Mouse (Mus musculus) hindbrain, embryonic 16.5 days (tissue): ENCODE data around the gene Nmi. TPM values are rescaled to one million over a fixed set of nuclear protein-coding genes. Genes with fewer than 3 reads are reported as not detected.

ENCODE experiments used
- ATAC-seq: fragments of 200-750 bp; cut with Nextera tagmentation; 2 replicates; pipeline ENCODE4 v1.8.0; 2017; ENCODE audit warnings: moderate TSS enrichment, moderate library complexity
- H3K27ac ChIP-seq: fragments of 300-500 bp; sonication (generic); 2 replicates; pipeline ENCODE4 v1.5.1; 2014; ENCODE audit warnings: low read depth, mild to moderate bottlenecking, control low read depth, low read length, moderate library complexity
- H3K27me3 ChIP-seq: fragments of 300-500 bp; sonication (generic); replicated peaks from 2 replicates; pipeline ENCODE4 v1.6.1; 2014; ENCODE audit warnings: low read length; ENCODE audit not compliant: control insufficient read depth, insufficient read depth
- H3K36me3 ChIP-seq: fragments of 300-500 bp; sonication (generic); 2 replicates; pipeline ENCODE4 v1.6.1; 2014; ENCODE audit warnings: mild to moderate bottlenecking, low read length, moderate library complexity, mixed read lengths; ENCODE audit not compliant: control insufficient read depth, insufficient read depth
- H3K4me1 ChIP-seq: fragments of 300-500 bp; sonication (generic); 2 replicates; pipeline ENCODE4 v1.6.1; 2014; ENCODE audit warnings: low read depth, low read length; ENCODE audit not compliant: control insufficient read depth, insufficient read depth
- H3K4me2 ChIP-seq: fragments of 300-500 bp; sonication (generic); 2 replicates; pipeline ENCODE4 v1.6.1; 2014; ENCODE audit warnings: mild to moderate bottlenecking, low read length, control low read depth, moderate library complexity
- H3K4me3 ChIP-seq: fragments of 300-500 bp; sonication (generic); 2 replicates; pipeline ENCODE4 v1.5.1; 2014; ENCODE audit warnings: mild to moderate bottlenecking, low read length, control low read depth, moderate library complexity
- H3K9ac ChIP-seq: fragments of 300-500 bp; sonication (generic); 2 replicates; pipeline ENCODE4 v1.6.1; 2014; ENCODE audit warnings: low read depth, mild to moderate bottlenecking, control low read depth, low read length, moderate library complexity
- H3K9me3 ChIP-seq: fragments of 300-500 bp; sonication (generic); 2 replicates; pipeline ENCODE4 v1.6.1; 2014; ENCODE audit warnings: mild to moderate bottlenecking, low read length, moderate library complexity; ENCODE audit not compliant: control insufficient read depth
- WGBS: fragments of 180-500 bp; shearing (Covaris S2); extraction: QIAGEN DNeasy Blood & Tissue Kit; methylation state at CpG from one replicate; pipeline ENCODE4 v1.1.7; 2014; 5-methylcytosine and 5-hydroxymethylcytosine counted together
- polyA plus RNA-seq: library from polyadenylated mRNA; unstranded; fragments of >200 nt; fragmentation: Nextera tagmentation; extraction: Ambion mirVana; gene quantifications from 2 replicates; pipeline ENCODE4 v1.2.1, GENCODE M21; 2015

Gene Nmi
- polyA plus RNA-seq, 1 experiment from 2014 or later, result 6.2 TPM

GRCm38 (mm10) chr2:51967288-51967687 is 6.0 kb downstream of the Nmi start:
- Histone ChIP-seq H3K27me3 (no peaks in the 10 kb centered on the region), H3K4me2 (no peak overlapping the region), H3K27ac (no peak overlapping the region), H3K36me3 (no peaks in the 10 kb centered on the region), H3K9ac (no peak overlapping the region), H3K4me1 (no peaks in the 10 kb centered on the region), H3K4me3 (no peak overlapping the region), H3K9me3 (no peaks in the 10 kb centered on the region)
- no peak for ATAC-seq
- 83% methylated on average over 3 of the region's 3 CpGs for WGBS

- 83% methylated on average over 7 of the region's 7 CpGs for WGBS
- Histone ChIP-seq H3K4me1 (no peaks in the 10 kb centered on the region), H3K36me3 (no peaks in the 10 kb centered on the region), H3K27me3 (no peaks in the 10 kb centered on the region), H3K4me2 (no peak overlapping the region), H3K9ac (no peak overlapping the region), H3K27ac (no peak overlapping the region), H3K9me3 (no peaks in the 10 kb centered on the region), H3K4me3 (no peak overlapping the region)
- no peak for ATAC-seq
Measured at GRCm38 (mm10) chr2:51953648-51954204, 19.6 kb downstream of the Nmi start.

- no peak for ATAC-seq
- Histone ChIP-seq H3K27me3 (no peaks in the 10 kb centered on the region), H3K4me1 (no peaks in the 10 kb centered on the region), H3K4me3 (no peak overlapping the region), H3K27ac (no peak overlapping the region), H3K36me3 (no peaks in the 10 kb centered on the region), H3K4me2 (no peak overlapping the region), H3K9me3 (no peaks in the 10 kb centered on the region), H3K9ac (no peak overlapping the region)
- 40% methylated on average over 1 of the region's 1 CpGs for WGBS
Measured at GRCm38 (mm10) chr2:51950876-51951275, 22.4 kb downstream of the Nmi start.

- H3K4me1 ChIP-seq, result no peaks in the 10 kb centered on the region
- H3K36me3 ChIP-seq, result no peaks in the 10 kb centered on the region
- H3K27ac ChIP-seq, result no peak overlapping the region
- 82% methylated on average over 6 of the region's 6 CpGs for WGBS
- H3K4me2 ChIP-seq, result no peak overlapping the region
- H3K9ac ChIP-seq, result no peak overlapping the region
- ATAC-seq, result no peak
- no peaks in the 10 kb centered on the region for H3K27me3 ChIP-seq
- no peaks in the 10 kb centered on the region for H3K9me3 ChIP-seq
- no peak overlapping the region for H3K4me3 ChIP-seq
Measured at GRCm38 (mm10) chr2:51948105-51948830, 25.0 kb downstream of the Nmi start.

GRCm38 (mm10) chr2:51945812-51946211 is 27.5 kb downstream of the Nmi start:
- no peak for ATAC-seq
- Histone ChIP-seq H3K36me3 (no peaks in the 10 kb centered on the region), H3K27me3 (no peaks in the 10 kb centered on the region), H3K4me3 (no peak overlapping the region), H3K4me2 (no peak overlapping the region), H3K27ac (no peak overlapping the region), H3K9ac (no peak overlapping the region), H3K4me1 (no peaks in the 10 kb centered on the region), H3K9me3 (no peaks in the 10 kb centered on the region)
- WGBS, result 73% methylated on average over 2 of the region's 2 CpGs

GRCm38 (mm10) chr2:51941832-51942231 is 31.5 kb downstream of the Nmi start:
- WGBS, result 94% methylated on average over 7 of the region's 7 CpGs
- Histone ChIP-seq H3K27ac (no peak overlapping the region), H3K27me3 (no peaks in the 10 kb centered on the region), H3K9me3 (no peaks in the 10 kb centered on the region), H3K36me3 (no peaks in the 10 kb centered on the region), H3K4me3 (no peak overlapping the region), H3K4me1 (no peaks in the 10 kb centered on the region), H3K9ac (no peak overlapping the region), H3K4me2 (no peak overlapping the region)
- no peak for ATAC-seq

GRCm38 (mm10) chr2:51938750-51939149 is 34.5 kb downstream of the Nmi start:
- Histone ChIP-seq H3K36me3 (no peaks in the 10 kb centered on the region), H3K4me1 (no peaks in the 10 kb centered on the region; the same call in 1 of the 2 replicates), H3K27ac (no peak overlapping the region), H3K9ac (no peak overlapping the region), H3K9me3 (no peaks in the 10 kb centered on the region), H3K4me2 (no peak overlapping the region), H3K27me3 (no peaks in the 10 kb centered on the region), H3K4me3 (no peak overlapping the region)
- WGBS, result 77% methylated on average over 3 of the region's 3 CpGs
- no peak for ATAC-seq

GRCm38 (mm10) chr2:51937004-51937403 is 36.3 kb downstream of the Nmi start:
- Histone ChIP-seq H3K4me2 (no peak overlapping the region), H3K36me3 (no peaks in the 10 kb centered on the region), H3K27me3 (no peaks in the 10 kb centered on the region), H3K9me3 (no peaks in the 10 kb centered on the region), H3K27ac (no peak overlapping the region), H3K4me3 (no peak overlapping the region), H3K9ac (no peak overlapping the region), H3K4me1 (no peaks in the 10 kb centered on the region; the same call in 1 of the 2 replicates)
- WGBS, result 63% methylated on average over 6 of the region's 6 CpGs
- ATAC-seq, result no peak

GRCm38 (mm10) chr2:51936585-51936984 is 36.7 kb downstream of the Nmi start:
- Histone ChIP-seq H3K4me2 (no peak overlapping the region), H3K9me3 (no peaks in the 10 kb centered on the region), H3K27ac (no peak overlapping the region), H3K36me3 (no peaks in the 10 kb centered on the region), H3K4me3 (no peak overlapping the region), H3K4me1 (no peaks in the 10 kb centered on the region; the same call in 1 of the 2 replicates), H3K27me3 (no peaks in the 10 kb centered on the region), H3K9ac (no peak overlapping the region)
- WGBS, result 75% methylated on average over 3 of the region's 3 CpGs
- no peak for ATAC-seq
